Mouse (Mus musculus) midbrain, embryonic 13.5 days (tissue): ENCODE measurements around the gene Icam4. TPM values are rescaled to one million over a fixed set of nuclear protein-coding genes. Genes with fewer than 3 reads are reported as not detected.
"Not testable (repeated sequence)": the region's sequence is repeated elsewhere in the genome, so short reads cannot be mapped to it uniquely, and the experiment has no call there.

Experiments used
- ATAC-seq: fragments of 200-750 bp; cut with Nextera tagmentation; 2 replicates; pipeline ENCODE4 v1.8.0; 2017; ENCODE audit warnings: mild to moderate bottlenecking, moderate TSS enrichment, moderate library complexity
- H3K27ac ChIP-seq: fragments of 300-500 bp; sonication (generic); 2 replicates; pipeline ENCODE4 v1.5.1; 2015; ENCODE audit warnings: inconsistent platforms, mild to moderate bottlenecking, moderate library complexity
- H3K27me3 ChIP-seq: fragments of 300-500 bp; sonication (generic); 2 replicates; pipeline ENCODE4 v1.6.1; 2015; ENCODE audit warnings: mild to moderate bottlenecking, inconsistent platforms
- H3K36me3 ChIP-seq: fragments of 300-500 bp; sonication (generic); 2 replicates; pipeline ENCODE4 v1.6.1; 2015; ENCODE audit warnings: mild to moderate bottlenecking, inconsistent platforms
- H3K4me1 ChIP-seq: fragments of 300-500 bp; sonication (generic); replicated peaks from 2 replicates; pipeline ENCODE4 v1.6.1; 2015; ENCODE audit warnings: inconsistent platforms
- H3K4me2 ChIP-seq: fragments of 300-500 bp; sonication (generic); replicated peaks from 2 replicates; pipeline ENCODE4 v1.6.1; 2015; ENCODE audit warnings: moderate library complexity, mild to moderate bottlenecking, inconsistent platforms
- H3K4me3 ChIP-seq: fragments of 300-500 bp; sonication (generic); replicated peaks from 2 replicates; pipeline ENCODE4 v1.5.1; 2015; ENCODE audit warnings: mild to moderate bottlenecking, inconsistent platforms
- H3K9ac ChIP-seq: fragments of 300-500 bp; sonication (generic); replicated peaks from 2 replicates; pipeline ENCODE4 v1.6.1; 2015; ENCODE audit warnings: mild to moderate bottlenecking, inconsistent platforms
- H3K9me3 ChIP-seq: fragments of 300-500 bp; sonication (generic); 2 replicates; pipeline ENCODE4 v1.6.1; 2016; ENCODE audit warnings: mild to moderate bottlenecking, inconsistent platforms
- WGBS: fragments of 180-500 bp; shearing (Covaris S2); methylation state at CpG from one replicate; pipeline ENCODE4 v1.1.7; 2015; 5-methylcytosine and 5-hydroxymethylcytosine counted together
- polyA plus RNA-seq: library from polyadenylated mRNA; unstranded; fragments of >200 nt; fragmentation: Nextera tagmentation; extraction: Ambion mirVana; gene quantifications from 2 replicates; pipeline ENCODE4 v1.2.1, GENCODE M21; 2015

Gene Icam4
- polyA plus RNA-seq, 1 experiment from 2014 or later = 0.23 TPM

GRCm38 (mm10) chr9:20998337-20998736 is 30.8 kb upstream of the Icam4 start:
- not testable (repeated sequence) for H3K4me1 ChIP-seq, H3K9ac ChIP-seq, H3K9me3 ChIP-seq, ATAC-seq, H3K27me3 ChIP-seq, H3K4me3 ChIP-seq, H3K4me2 ChIP-seq, H3K27ac ChIP-seq, H3K36me3 ChIP-seq
- 65% methylated on average over 1 of the region's 1 CpGs for WGBS

GRCm38 (mm10) chr9:21000811-21001210 is 28.4 kb upstream of the Icam4 start:
- Histone ChIP-seq H3K4me2 (no peak overlapping the region), H3K9me3 (no peaks in the 10 kb centered on the region), H3K4me3 (no peak overlapping the region), H3K9ac (no peak overlapping the region), H3K27me3 (no peaks in the 10 kb centered on the region), H3K4me1 (peaks cover 15% of the 10 kb centered on the region), H3K36me3 (peaks cover 14% of the 10 kb centered on the region), H3K27ac (no peak overlapping the region)
- no peak for ATAC-seq

GRCm38 (mm10) chr9:21001651-21002200 is 27.4 kb upstream of the Icam4 start:
- H3K9me3 ChIP-seq = no peaks in the 10 kb centered on the region
- no peaks in the 10 kb centered on the region for H3K27me3 ChIP-seq
- 81% methylated on average over 6 of the region's 6 CpGs for WGBS
- no peak overlapping the region for H3K9ac ChIP-seq
- peak overlapping the region; percentile 87; the same call in 1 of the 2 replicates for H3K4me2 ChIP-seq
- no peak overlapping the region for H3K4me3 ChIP-seq
- peaks cover 22% of the 10 kb centered on the region for H3K36me3 ChIP-seq
- H3K27ac ChIP-seq = no peak overlapping the region
- H3K4me1 ChIP-seq = peaks cover 15% of the 10 kb centered on the region
- ATAC-seq = peak; percentile 3

- peak; percentile 67 for ATAC-seq
- peak overlapping the region; percentile 87 for H3K4me2 ChIP-seq
- H3K4me1 ChIP-seq = peaks cover 15% of the 10 kb centered on the region
- WGBS = 17% methylated on average over 7 of the region's 7 CpGs
- peak overlapping the region; percentile 78 for H3K27ac ChIP-seq
- peak overlapping the region; percentile 89 for H3K9ac ChIP-seq
- H3K27me3 ChIP-seq = no peaks in the 10 kb centered on the region
- H3K4me3 ChIP-seq = peak overlapping the region; percentile 87
- no peaks in the 10 kb centered on the region for H3K9me3 ChIP-seq
- peaks cover 28% of the 10 kb centered on the region for H3K36me3 ChIP-seq
Observed at GRCm38 (mm10) chr9:21002270-21002626, 26.9 kb upstream of the Icam4 start.

GRCm38 (mm10) chr9:21002627-21003551 is 26.3 kb upstream of the Icam4 start, which contains the start of gene Mrpl4:
Mrpl4 (plus strand) TSS chr9:21002738.
- no peaks in the 10 kb centered on the region for H3K27me3 ChIP-seq
- ATAC-seq = peak; percentile 91
- H3K4me3 ChIP-seq = peak within 1 kb of the TSS; percentile 87
- H3K9ac ChIP-seq = peak within 1 kb of the TSS; percentile 89
- under 1% methylated on average over 72 of the region's 72 CpGs for WGBS
- peak within 1 kb of the TSS; percentile 78 for H3K27ac ChIP-seq
- H3K4me1 ChIP-seq = peaks cover 15% of the 10 kb centered on the region
- peak within 1 kb of the TSS; percentile 87 for H3K4me2 ChIP-seq
- no peaks in the 10 kb centered on the region for H3K9me3 ChIP-seq
- peaks cover 34% of the 10 kb centered on the region for H3K36me3 ChIP-seq

- Histone ChIP-seq H3K4me2 (no peak overlapping the region), H3K9ac (no peak overlapping the region), H3K4me3 (no peak overlapping the region), H3K36me3 (peaks cover 51% of the 10 kb centered on the region), H3K4me1 (peaks cover 12% of the 10 kb centered on the region), H3K27ac (no peak overlapping the region), H3K27me3 (peaks cover 6% of the 10 kb centered on the region; the same call in 1 of the 2 replicates), H3K9me3 (no peaks in the 10 kb centered on the region)
- no peak for ATAC-seq
- WGBS = 93% methylated on average over 10 of the region's 10 CpGs
Observed at GRCm38 (mm10) chr9:21007313-21007952, 21.7 kb upstream of the Icam4 start.

- 81% methylated on average over 7 of the region's 7 CpGs for WGBS
- H3K36me3 ChIP-seq = peaks cover 51% of the 10 kb centered on the region
- H3K4me1 ChIP-seq = peaks cover 12% of the 10 kb centered on the region
- no peaks in the 10 kb centered on the region for H3K9me3 ChIP-seq
- no peak overlapping the region for H3K27ac ChIP-seq
- no peak overlapping the region for H3K4me2 ChIP-seq
- H3K4me3 ChIP-seq = no peak overlapping the region
- H3K9ac ChIP-seq = no peak overlapping the region
- H3K27me3 ChIP-seq = peaks cover 6% of the 10 kb centered on the region; the same call in 1 of the 2 replicates
- ATAC-seq = no peak
Observed at GRCm38 (mm10) chr9:21008007-21008406, 21.2 kb upstream of the Icam4 start.

- H3K4me2 ChIP-seq = no peak overlapping the region
- peaks cover 26% of the 10 kb centered on the region for H3K27me3 ChIP-seq
- H3K9me3 ChIP-seq = no peaks in the 10 kb centered on the region
- H3K4me1 ChIP-seq = peaks cover 4% of the 10 kb centered on the region
- H3K9ac ChIP-seq = no peak overlapping the region
- no peak overlapping the region for H3K4me3 ChIP-seq
- H3K36me3 ChIP-seq = peaks cover 42% of the 10 kb centered on the region
- ATAC-seq = no peak
- 78% methylated on average over 2 of the region's 2 CpGs for WGBS
- no peak overlapping the region for H3K27ac ChIP-seq
Observed at GRCm38 (mm10) chr9:21010362-21010761, 18.8 kb upstream of the Icam4 start.

- Histone ChIP-seq H3K4me1 (peaks cover 10% of the 10 kb centered on the region), H3K36me3 (peaks cover 35% of the 10 kb centered on the region), H3K27me3 (peaks cover 33% of the 10 kb centered on the region)
- not testable (repeated sequence) for ATAC-seq, H3K4me3 ChIP-seq, H3K27ac ChIP-seq, H3K9ac ChIP-seq, H3K9me3 ChIP-seq, H3K4me2 ChIP-seq
- WGBS = 75% methylated on average over 9 of the region's 9 CpGs
Observed at GRCm38 (mm10) chr9:21010939-21011541, 18.1 kb upstream of the Icam4 start.

GRCm38 (mm10) chr9:21011846-21012312 is 17.3 kb upstream of the Icam4 start:
- no peak overlapping the region for H3K4me2 ChIP-seq
- no peaks in the 10 kb centered on the region for H3K9me3 ChIP-seq
- 74% methylated on average over 5 of the region's 5 CpGs for WGBS
- no peak overlapping the region for H3K27ac ChIP-seq
- peaks cover 10% of the 10 kb centered on the region for H3K4me1 ChIP-seq
- H3K36me3 ChIP-seq = peaks cover 27% of the 10 kb centered on the region
- no peak overlapping the region for H3K4me3 ChIP-seq
- ATAC-seq = no peak
- peaks cover 42% of the 10 kb centered on the region for H3K27me3 ChIP-seq
- H3K9ac ChIP-seq = no peak overlapping the region

GRCm38 (mm10) chr9:21012368-21012767 is 16.8 kb upstream of the Icam4 start:
- Histone ChIP-seq H3K4me3 (no peak overlapping the region), H3K9ac (no peak overlapping the region), H3K4me1 (peaks cover 10% of the 10 kb centered on the region), H3K27ac (no peak overlapping the region), H3K27me3 (peaks cover 46% of the 10 kb centered on the region), H3K36me3 (peaks cover 23% of the 10 kb centered on the region), H3K9me3 (no peaks in the 10 kb centered on the region), H3K4me2 (no peak overlapping the region)
- no peak for ATAC-seq
- WGBS = 59% methylated on average over 1 of the region's 1 CpGs
